14 mouse cellular contexts compared by ENCODE assay signal in the genomic region with DNA sequence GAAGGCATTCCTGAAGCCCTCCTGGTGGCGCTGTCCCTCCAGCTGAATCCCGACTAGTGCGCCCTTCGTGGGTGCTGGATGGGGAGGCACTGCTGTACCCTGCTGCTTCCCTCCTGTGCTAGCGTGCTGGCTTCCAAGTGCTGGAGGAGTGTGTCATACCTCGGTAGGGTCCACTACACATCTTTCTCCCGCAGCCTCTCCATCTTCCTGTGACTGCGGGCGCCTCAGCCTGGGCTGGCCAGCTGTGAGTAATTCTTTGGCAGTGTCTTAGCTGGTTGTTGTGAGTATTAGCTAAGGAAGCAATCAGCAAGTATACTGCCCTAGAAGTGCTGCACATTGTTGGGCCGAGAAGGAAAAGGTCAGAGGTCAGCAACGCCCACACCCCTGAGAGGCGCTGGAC.
"Had no signal": no experiment of that assay in that cellular context is flagged by ENCODE, and none has a peak within 500 bp of the region (broad histone marks: within the 10 kb centered on the region; RNA-seq: fewer than 3 reads in every experiment).

No protein-coding gene starts in this region.

- H3K36me3 ChIP-seq: limb, embryonic 10.5 days; liver, embryonic 15.5 days; midbrain, embryonic 12.5 days had no signal

- H3K4me3 ChIP-seq: left cerebral cortex, adult 2 months; limb, embryonic 10.5 days; liver, embryonic 15.5 days; megakaryocyte, embryonic 14.5 days; midbrain, embryonic 12.5 days had no signal

- H3K9me3 ChIP-seq: limb, embryonic 10.5 days; liver, embryonic 15.5 days; midbrain, embryonic 12.5 days had no signal

- H3K4me2 ChIP-seq: liver, embryonic 11.5 days; liver, embryonic 15.5 days; midbrain, embryonic 12.5 days had no signal

- H3K4me1 ChIP-seq: liver, embryonic 15.5 days; midbrain, embryonic 12.5 days had no signal

- H3K27ac ChIP-seq: left cerebral cortex, adult 2 months; limb, embryonic 10.5 days; liver, embryonic 15.5 days; macrophage; midbrain, embryonic 12.5 days had no signal

- H3K27me3 ChIP-seq: liver, embryonic 15.5 days; midbrain, embryonic 12.5 days had no signal

- H3K9ac ChIP-seq: liver, embryonic 15.5 days; midbrain, embryonic 12.5 days had no signal

- DNase-seq: kidney, adult 8-10 months; kidney, postnatal 25 days; lung, adult 2 months; right cerebral cortex, adult 18-20 months; right cerebral cortex, postnatal 25 days; thymus, adult 18-20 months; thymus, postnatal 14 days had no signal
